Mouse (Mus musculus) liver, embryonic 14.5 days (tissue): ENCODE measurements around the gene Palld.

Experiments
- CTCF ChIP-seq: IDR thresholded peaks from 2 replicates; pipeline ENCODE4 v1.5.1; 2016; ENCODE audit warnings: antibody characterized with exemption, low read depth, control low read depth
- EP300 ChIP-seq: IDR thresholded peaks from 2 replicates; pipeline ENCODE4 v1.6.1; 2016; ENCODE audit warnings: antibody characterized with exemption, low read depth

DNA sequence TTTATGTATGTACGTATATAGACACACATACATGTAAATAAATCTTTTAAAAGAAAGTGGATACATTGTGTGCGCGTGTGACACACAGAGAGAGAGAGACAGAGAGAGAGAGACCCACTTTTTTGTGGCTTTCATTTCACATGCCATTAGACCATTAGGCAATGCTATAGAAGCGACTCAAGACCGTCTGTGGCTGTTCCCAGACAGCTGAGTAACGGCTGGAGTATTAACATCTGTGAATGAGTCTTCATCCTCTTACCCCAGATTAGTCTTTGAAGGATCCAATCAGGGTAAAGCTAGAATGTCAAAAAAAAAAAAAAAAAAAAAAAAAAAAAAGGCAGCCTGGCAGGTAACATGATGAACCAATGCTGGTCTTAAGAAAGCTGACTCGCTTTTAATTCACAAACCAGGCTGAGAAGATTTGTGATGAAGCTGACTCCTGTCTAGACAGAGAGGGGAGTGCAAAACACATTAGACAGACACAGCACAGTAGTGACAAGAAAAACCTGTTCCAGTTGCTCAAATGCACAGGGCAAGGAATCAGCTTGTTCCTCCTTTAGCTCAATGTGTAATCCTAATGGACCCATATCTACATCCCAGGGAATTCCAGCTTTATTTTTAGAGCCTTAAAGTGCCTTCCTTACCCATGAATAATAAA, 204.6 kb downstream of the Palld start:
- no peak for TF ChIP-seq CTCF
- TF ChIP-seq EP300: no peak
